Mouse (Mus musculus) forebrain, embryonic 15.5 days (tissue): ENCODE results near the gene Gprc5a. TPM values are rescaled to one million over a fixed set of nuclear protein-coding genes. Genes with fewer than 3 reads are reported as not detected.

Experiments used
- ATAC-seq: fragments of 200-750 bp; cut with Nextera tagmentation; replicated peaks from 2 replicates; pipeline ENCODE4 v1.8.0; 2017; ENCODE audit warnings: mild to moderate bottlenecking, moderate TSS enrichment, moderate library complexity
- H3K27ac ChIP-seq: fragments of 300-500 bp; sonication (generic); replicated peaks from 2 replicates; pipeline ENCODE4 v1.5.1; 2015; ENCODE audit warnings: mild to moderate bottlenecking, inconsistent platforms
- H3K27me3 ChIP-seq: fragments of 300-500 bp; sonication (generic); 2 replicates; pipeline ENCODE4 v1.6.1; 2015; ENCODE audit warnings: inconsistent platforms
- H3K36me3 ChIP-seq: fragments of 300-500 bp; sonication (generic); 2 replicates; pipeline ENCODE4 v1.6.1; 2015; ENCODE audit warnings: mild to moderate bottlenecking, inconsistent platforms
- H3K4me1 ChIP-seq: fragments of 300-500 bp; sonication (generic); 2 replicates; pipeline ENCODE4 v1.6.1; 2015; ENCODE audit warnings: inconsistent platforms
- H3K4me2 ChIP-seq: fragments of 300-500 bp; sonication (generic); replicated peaks from 2 replicates; pipeline ENCODE4 v1.6.1; 2015; ENCODE audit warnings: mild to moderate bottlenecking, inconsistent platforms
- H3K4me3 ChIP-seq: fragments of 300-500 bp; sonication (generic); 2 replicates; pipeline ENCODE4 v1.5.1; 2015; ENCODE audit warnings: mild to moderate bottlenecking, inconsistent platforms
- H3K9ac ChIP-seq: fragments of 300-500 bp; sonication (generic); replicated peaks from 2 replicates; pipeline ENCODE4 v1.6.1; 2015; ENCODE audit warnings: mild to moderate bottlenecking, inconsistent platforms
- H3K9me3 ChIP-seq: fragments of 300-500 bp; sonication (generic); 2 replicates; pipeline ENCODE4 v1.6.1; 2016; ENCODE audit warnings: inconsistent platforms
- WGBS: fragments of 180-500 bp; shearing (Covaris S2); methylation state at CpG from one replicate; pipeline ENCODE4 v1.1.7; 2015; ENCODE audit warnings: mixed read lengths; 5-methylcytosine and 5-hydroxymethylcytosine counted together
- polyA plus RNA-seq: library from polyadenylated mRNA; unstranded; fragments of >200 nt; fragmentation: Nextera tagmentation; extraction: Ambion mirVana; gene quantifications from 2 replicates; pipeline ENCODE4 v1.2.1, GENCODE M21; 2015

Gene Gprc5a
- polyA plus RNA-seq, 1 experiment from 2014 or later = 0.28 TPM

GRCm38 (mm10) chr6:135112411-135113113 is 47.1 kb downstream of the Gprc5a start:
- 13% methylated on average over 7 of the region's 7 CpGs for WGBS
- no peak for ATAC-seq
- no peaks in the 10 kb centered on the region for H3K27me3 ChIP-seq

GRCm38 (mm10) chr6:135113114-135113436 is 47.6 kb downstream of the Gprc5a start:
- H3K27ac ChIP-seq = no peak overlapping the region
- H3K27me3 ChIP-seq = no peaks in the 10 kb centered on the region
- H3K4me2 ChIP-seq = no peak overlapping the region
- no peaks in the 10 kb centered on the region for H3K36me3 ChIP-seq
- ATAC-seq = no peak
- WGBS = 19% methylated on average over 6 of the region's 6 CpGs
- no peaks in the 10 kb centered on the region for H3K4me1 ChIP-seq
- H3K9me3 ChIP-seq = no peaks in the 10 kb centered on the region
- no peak overlapping the region for H3K4me3 ChIP-seq
- H3K9ac ChIP-seq = no peak overlapping the region

More at GRCm38 (mm10) chr6:135112411-135113113, 47.1 kb downstream of the Gprc5a start:
- H3K9ac ChIP-seq = no peak overlapping the region
- H3K4me3 ChIP-seq = no peak overlapping the region
- H3K36me3 ChIP-seq = no peaks in the 10 kb centered on the region
- no peak overlapping the region for H3K4me2 ChIP-seq
- no peaks in the 10 kb centered on the region for H3K4me1 ChIP-seq
- no peaks in the 10 kb centered on the region for H3K9me3 ChIP-seq
- no peak overlapping the region for H3K27ac ChIP-seq

GRCm38 (mm10) chr6:135116479-135116878 is 51.0 kb downstream of the Gprc5a start:
- ATAC-seq = no peak
- Histone ChIP-seq H3K4me2 (no peak overlapping the region), H3K27me3 (no peaks in the 10 kb centered on the region), H3K9me3 (no peaks in the 10 kb centered on the region), H3K4me1 (no peaks in the 10 kb centered on the region), H3K36me3 (no peaks in the 10 kb centered on the region), H3K9ac (no peak overlapping the region), H3K27ac (no peak overlapping the region), H3K4me3 (no peak overlapping the region)
- 93% methylated on average over 8 of the region's 8 CpGs for WGBS

GRCm38 (mm10) chr6:135118183-135118582 is 52.7 kb downstream of the Gprc5a start, which contains the start of gene Gprc5d:
Gene Gprc5d, minus strand, starts transcription at chr6:135118283.
- ATAC-seq = no peak
- 89% methylated on average over 5 of the region's 5 CpGs for WGBS
- no peaks in the 10 kb centered on the region for H3K27me3 ChIP-seq
- no peaks in the 10 kb centered on the region for H3K36me3 ChIP-seq
- no peaks in the 10 kb centered on the region for H3K4me1 ChIP-seq
- H3K4me2 ChIP-seq = no peak within 1 kb of the TSS
- no peaks in the 10 kb centered on the region for H3K9me3 ChIP-seq
- no peak within 1 kb of the TSS for H3K4me3 ChIP-seq
- H3K27ac ChIP-seq = no peak within 1 kb of the TSS
- no peak within 1 kb of the TSS for H3K9ac ChIP-seq

- no peak for ATAC-seq
- no peaks in the 10 kb centered on the region for H3K9me3 ChIP-seq
- H3K9ac ChIP-seq = no peak overlapping the region
- no peak overlapping the region for H3K4me2 ChIP-seq
- H3K27ac ChIP-seq = no peak overlapping the region
- H3K4me1 ChIP-seq = no peaks in the 10 kb centered on the region
- WGBS = 68% methylated on average over 5 of the region's 5 CpGs
- H3K27me3 ChIP-seq = no peaks in the 10 kb centered on the region
- no peaks in the 10 kb centered on the region for H3K36me3 ChIP-seq
- no peak overlapping the region for H3K4me3 ChIP-seq
These were observed 59.4 kb downstream of the Gprc5a start for GRCm38 (mm10) chr6:135124755-135125380.

- H3K27me3 ChIP-seq = no peaks in the 10 kb centered on the region
- H3K9ac ChIP-seq = no peak overlapping the region
- no peak overlapping the region for H3K27ac ChIP-seq
- WGBS = 77% methylated on average over 7 of the region's 7 CpGs
- no peak for ATAC-seq
- H3K4me3 ChIP-seq = no peak overlapping the region
- H3K4me2 ChIP-seq = no peak overlapping the region
- H3K36me3 ChIP-seq = no peaks in the 10 kb centered on the region
- no peaks in the 10 kb centered on the region for H3K4me1 ChIP-seq
- H3K9me3 ChIP-seq = no peaks in the 10 kb centered on the region
These were observed 67.6 kb downstream of the Gprc5a start for GRCm38 (mm10) chr6:135133086-135133485.

GRCm38 (mm10) chr6:135133486-135133885 is 68.0 kb downstream of the Gprc5a start:
- Histone ChIP-seq H3K27me3 (no peaks in the 10 kb centered on the region), H3K4me2 (no peak overlapping the region), H3K9ac (no peak overlapping the region), H3K4me1 (no peaks in the 10 kb centered on the region), H3K27ac (no peak overlapping the region), H3K9me3 (no peaks in the 10 kb centered on the region), H3K36me3 (no peaks in the 10 kb centered on the region), H3K4me3 (no peak overlapping the region)
- 90% methylated on average over 9 of the region's 9 CpGs for WGBS
- no peak for ATAC-seq

Other genes starting within 250 kb of the Gprc5a start
- gene Crebl2, start 235.5 kb upstream of the Gprc5a start, polyA plus RNA-seq = 3.8 and 3.9 TPM in 2 replicates
- 47.7 and 48.1 TPM in 2 replicates for gene Gpr19, start 167.1 kb upstream of the Gprc5a start, polyA plus RNA-seq
- 52.4 and 55.1 TPM in 2 replicates for gene Cdkn1b, start 145.2 kb upstream of the Gprc5a start, polyA plus RNA-seq
- 3.5 and 3.8 TPM in 2 replicates for gene Apold1, start 83.9 kb upstream of the Gprc5a start, polyA plus RNA-seq
- gene Ddx47, start 54.0 kb upstream of the Gprc5a start, polyA plus RNA-seq = 89.0 and 91.8 TPM in 2 replicates
- gene Gprc5d, start 52.6 kb downstream of the Gprc5a start, polyA plus RNA-seq = not detected in 2 replicates
- 83.1 and 86.7 TPM in 2 replicates for gene Fam234b, start 132.3 kb downstream of the Gprc5a start, polyA plus RNA-seq
- gene Hebp1, start 132.4 kb downstream of the Gprc5a start, polyA plus RNA-seq = 2.6 and 2.8 TPM in 2 replicates
- gene Gsg1, start 188.7 kb downstream of the Gprc5a start, polyA plus RNA-seq = 0.22 and 0.31 TPM in 2 replicates
- not detected in 2 replicates for gene Pbp2, start 244.8 kb downstream of the Gprc5a start, polyA plus RNA-seq